Comparison of ENCODE assay signal across 8 mouse cellular contexts in the genomic region with DNA sequence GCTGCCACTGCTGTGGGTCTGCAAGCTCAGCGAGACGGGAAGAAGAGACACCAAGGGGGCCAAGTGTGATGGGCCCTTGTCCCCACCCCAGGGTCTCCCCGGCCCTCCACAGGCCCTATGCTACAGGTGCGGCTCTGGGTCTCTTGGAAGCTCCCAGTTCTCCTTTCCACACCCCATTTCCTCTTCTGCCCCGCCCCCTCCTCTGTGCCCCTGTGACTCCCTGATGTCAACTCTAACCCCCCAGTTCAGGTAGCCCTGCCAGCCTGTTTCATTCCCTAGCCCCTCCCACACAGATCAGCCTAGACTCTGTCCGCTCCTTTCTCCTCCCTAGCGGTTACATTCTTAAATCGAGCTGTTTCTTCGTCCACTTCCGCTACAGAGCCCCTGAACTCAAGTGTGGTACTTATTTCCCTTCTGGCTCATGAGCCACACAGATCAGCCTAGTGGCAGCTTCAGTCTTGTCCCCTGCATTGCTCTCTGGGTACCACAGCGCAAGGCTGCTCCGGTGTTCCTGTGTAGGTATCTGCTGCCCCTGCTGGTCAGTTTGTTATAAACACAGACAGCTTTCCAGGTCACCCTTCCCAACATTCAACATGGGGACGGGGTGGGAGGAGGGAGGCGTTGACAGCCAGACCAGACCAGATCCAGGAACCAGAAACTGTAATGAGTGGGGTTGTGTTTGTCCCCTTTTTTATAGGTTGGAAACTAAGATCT. TPM values are rescaled to one million over a fixed set of nuclear protein-coding genes. Genes with fewer than 3 reads are reported as not detected.
A peak's percentile ranks its signal among the peaks of the same experiment; 100 is the strongest.
DNase-seq lines count a peak whose midpoint lies in the region; ATAC-seq and TF ChIP-seq lines count a peak whose summit lies in the region.

No protein-coding gene starts in this region.

- no peak overlapping the region for H3K9ac ChIP-seq in forebrain, embryonic 15.5 days (replicated peaks)
- no peak overlapping the region for H3K9ac ChIP-seq in liver, embryonic 16.5 days (ENCODE audit: low read depth, low read length)
- H3K9ac ChIP-seq in neural tube, embryonic 14.5 days (replicated peaks; ENCODE audit: low read depth, low read length), result no peak overlapping the region

- 10% methylated on average over 14 of the region's 14 CpGs for WGBS in forebrain, embryonic 15.5 days
- WGBS in liver, embryonic 16.5 days (ENCODE audit: insufficient replicate concordance), result 15% methylated on average over 14 of the region's 14 CpGs
- 18% methylated on average over 14 of the region's 14 CpGs for WGBS in neural tube, embryonic 14.5 days

- H3K4me1 ChIP-seq in E14TG2a.4 (replicated peaks; ENCODE audit: low read depth, low read length), result peaks cover 23% of the 10 kb centered on the region
- H3K4me1 ChIP-seq in forebrain, embryonic 15.5 days, result peaks cover 5% of the 10 kb centered on the region; the same call in 1 of the 2 replicates
- no peaks in the 10 kb centered on the region for H3K4me1 ChIP-seq in liver, embryonic 16.5 days (ENCODE audit: control insufficient read depth, low read depth, low read length)
- H3K4me1 ChIP-seq in neural tube, embryonic 14.5 days (ENCODE audit: control insufficient read depth, insufficient read depth, low read length), result no peaks in the 10 kb centered on the region

- H3K27me3 ChIP-seq in E14TG2a.4 (ENCODE audit: insufficient read depth, low read length), result peaks cover 8% of the 10 kb centered on the region; the same call in 1 of the 2 replicates
- H3K27me3 ChIP-seq in forebrain, embryonic 15.5 days, result no peaks in the 10 kb centered on the region
- no peaks in the 10 kb centered on the region for H3K27me3 ChIP-seq in liver, embryonic 16.5 days (ENCODE audit: control insufficient read depth, insufficient read depth, low read depth, low read length)
- H3K27me3 ChIP-seq in neural tube, embryonic 14.5 days (ENCODE audit: control insufficient read depth, insufficient read depth, low read length), result no peaks in the 10 kb centered on the region

- peak overlapping the region; percentile 26; the same call in 1 of the 2 replicates for H3K4me2 ChIP-seq in forebrain, embryonic 15.5 days (replicated peaks)
- no peak overlapping the region for H3K4me2 ChIP-seq in liver, embryonic 16.5 days (ENCODE audit: low read depth, low read length)
- H3K4me2 ChIP-seq in neural tube, embryonic 14.5 days (ENCODE audit: low read depth, low read length), result no peak overlapping the region; the same call in 1 of the 2 replicates

- intact Hi-C loops in heart, postnatal 25 days (cut with DNase I), result loop anchor here (1.0 to 5.0 kb wide), 3 partner anchors 39 to 153 kb away; a partner anchor contains a TSS

- ATAC-seq in cerebellum, adult (ENCODE audit: insufficient number of reproducible peaks, low FRiP score, low TSS enrichment), result peak; percentile 90
- peak; percentile 88 for ATAC-seq in forebrain, embryonic 15.5 days (replicated peaks)
- peak; percentile 48; the same call in 1 of the 2 replicates for ATAC-seq in liver, embryonic 16.5 days (ENCODE audit: low read depth)
- ATAC-seq in neural tube, embryonic 14.5 days (ENCODE audit: low read depth), result peak; percentile 94

- H3K4me3 ChIP-seq in E14TG2a.4 (replicated peaks; ENCODE audit: low read length), result peak overlapping the region; percentile 67
- no peak overlapping the region for H3K4me3 ChIP-seq in forebrain, embryonic 15.5 days
- H3K4me3 ChIP-seq in liver, embryonic 16.5 days (ENCODE audit: low read depth, low read length), result no peak overlapping the region
- H3K4me3 ChIP-seq in neural tube, embryonic 14.5 days (ENCODE audit: low read depth, low read length), result no peak overlapping the region

- TF ChIP-seq CTCF in E14TG2a.4 (conservative IDR thresholded peaks at IDR 0.05; ENCODE audit: low read length), result peak; percentile 57

- H3K27ac ChIP-seq in forebrain, embryonic 15.5 days (replicated peaks), result no peak overlapping the region
- no peak overlapping the region for H3K27ac ChIP-seq in liver, embryonic 16.5 days (ENCODE audit: low read length)
- no peak overlapping the region for H3K27ac ChIP-seq in neural tube, embryonic 14.5 days (ENCODE audit: low read depth, low read length)

- no peaks in the 10 kb centered on the region for H3K36me3 ChIP-seq in E14TG2a.4 (ENCODE audit: insufficient read depth, low read length)
- H3K36me3 ChIP-seq in forebrain, embryonic 15.5 days, result no peaks in the 10 kb centered on the region
- no peaks in the 10 kb centered on the region for H3K36me3 ChIP-seq in liver, embryonic 16.5 days (ENCODE audit: control insufficient read depth, insufficient read depth)
- H3K36me3 ChIP-seq in neural tube, embryonic 14.5 days (ENCODE audit: control insufficient read depth, insufficient read depth, low read length), result no peaks in the 10 kb centered on the region

- H3K9me3 ChIP-seq in E14TG2a.4 (ENCODE audit: low read length), result peaks cover 4% of the 10 kb centered on the region; the same call in 1 of the 2 replicates
- no peaks in the 10 kb centered on the region for H3K9me3 ChIP-seq in forebrain, embryonic 15.5 days
- H3K9me3 ChIP-seq in liver, embryonic 16.5 days (replicated peaks; ENCODE audit: control insufficient read depth, low read length), result no peaks in the 10 kb centered on the region
- H3K9me3 ChIP-seq in neural tube, embryonic 14.5 days (ENCODE audit: control insufficient read depth, low read length), result no peaks in the 10 kb centered on the region

- peak; percentile 61 for DNase-seq in heart, postnatal 25 days (ENCODE audit: low spot score)
- DNase-seq in layer of hippocampus, adult 11-12 months (ENCODE audit: low spot score), result peak; percentile 88
- DNase-seq in telencephalon, adult 2 months (ENCODE audit: low read depth, low spot score), result peak; percentile 60

RNA-seq across cellular contexts. Expression of a gene that starts 26.3 kb away (rescaled TPM):
- 10.1 and 11.2 TPM in 2 replicates for polyA plus RNA-seq in forebrain, embryonic 15.5 days (2015; fragmentation: Nextera tagmentation; extraction: Ambion mirVana)
- total RNA-seq in heart, postnatal 25 days (2021), result 100 to 1,000 TPM in 1 of 2 experiments, 10 to 100 TPM in 1; 91.2 to 111 TPM
- polyA plus RNA-seq in liver, embryonic 16.5 days (2015; fragmentation: Nextera tagmentation; extraction: Ambion mirVana), result 16.3 and 23.4 TPM in 2 replicates
- 24.9 and 31.3 TPM in 2 replicates for polyA plus RNA-seq in neural tube, embryonic 14.5 days (2014; fragmentation: Nextera tagmentation; extraction: Ambion mirVana)

RNA-seq across cellular contexts. Expression of a gene that starts 39.6 kb away (rescaled TPM):
- polyA plus RNA-seq in forebrain, embryonic 15.5 days (2015; fragmentation: Nextera tagmentation; extraction: Ambion mirVana), result 6.5 and 8.1 TPM in 2 replicates
- total RNA-seq in heart, postnatal 25 days (2021), result 10 to 100 TPM; 52.8 to 68.3 TPM
- polyA plus RNA-seq in liver, embryonic 16.5 days (2015; fragmentation: Nextera tagmentation; extraction: Ambion mirVana), result 11.9 and 15.5 TPM in 2 replicates
- 8.5 and 9.5 TPM in 2 replicates for polyA plus RNA-seq in neural tube, embryonic 14.5 days (2014; fragmentation: Nextera tagmentation; extraction: Ambion mirVana)
